ENCODE assay signal across 8 mouse cellular contexts in genomic region chr7:7277966-7278567, GRCm38 (mm10). TPM values are rescaled to one million over a fixed set of nuclear protein-coding genes. Genes with fewer than 3 reads are reported as not detected.
A peak's percentile ranks its signal among the peaks of the same experiment; 100 is the strongest.
DNase-seq lines count a peak whose midpoint lies in the region; ATAC-seq and TF ChIP-seq lines count a peak whose summit lies in the region.
"Not testable (repeated sequence)": the region's sequence is repeated elsewhere in the genome, so short reads cannot be mapped to it uniquely, and the experiment has no call there.

Gm45844 (minus strand) TSS chr7:7278289.

- not testable (repeated sequence) for DNase-seq in Patski (ENCODE audit: low read depth, low spot score)
- peak; percentile 81 to 89 for DNase-seq in gastrocnemius, adult 8-10 months (ENCODE audit: low spot score in 2 of 2)
- DNase-seq in induced T-regulatory cell, adult 2 months (ENCODE audit: low read depth): peak; percentile 81
- peak; percentile 94 to 96 for DNase-seq in left cerebral cortex, adult 9 months (ENCODE audit: low spot score in 2 of 2)
- peak; percentile 94 for DNase-seq in right cerebral cortex, adult 2 months (ENCODE audit: low spot score in 2 of 2)
- DNase-seq in urinary bladder, postnatal 10 days (ENCODE audit: low spot score): peak; percentile 49

- peak within 1 kb of the TSS; percentile 88 for H3K4me3 ChIP-seq in megakaryocyte, embryonic 14.5 days (replicated peaks)

- not testable (repeated sequence) for H3K36me3 ChIP-seq in megakaryocyte, embryonic 14.5 days (replicated peaks; ENCODE audit: low read length)

- peak; percentile 99 for ATAC-seq in Patski
- peak; percentile 96 for ATAC-seq in common myeloid progenitor, adult 5-6 weeks (replicated peaks; ENCODE audit: low read depth, poor library complexity, severe bottlenecking)

- H3K9me3 ChIP-seq in megakaryocyte, embryonic 14.5 days: not testable (repeated sequence)

- CTCF ChIA-PET in Patski (lab: Charles Lee): not testable (repeated sequence)

- not testable (repeated sequence) for H3K27me3 ChIP-seq in Patski; megakaryocyte, embryonic 14.5 days (replicated peaks)

- TF ChIP-seq CTCF in Patski (IDR thresholded peaks at IDR 0.05): peak; percentile 21

- in situ Hi-C loops in Patski (cut with MboI; ENCODE audit: low pct_unique_long_range_greater_than_20kb): loop anchor here (25.0 kb wide), 3 partner anchors 141 to 616 kb away; partner anchors contain the start of gene Zfp773

- peaks cover 18% of the 10 kb centered on the region for H3K4me1 ChIP-seq in megakaryocyte, embryonic 14.5 days

- POLR2A ChIA-PET in Patski (lab: Charles Lee): not testable (repeated sequence)

RNA-seq across cellular contexts. Expression of gene Gm45844, which starts in this region (rescaled TPM):
- polyA plus RNA-seq in Patski (2021): 0.08 TPM
- total RNA-seq in common myeloid progenitor, adult 5-6 weeks (2017): 1.4 and 1.9 TPM in 2 replicates
- 1 to 10 TPM in 2 of 4 experiments, under 1 TPM in 2; 0.43 to 2.9 (median 1.9) TPM for total RNA-seq in gastrocnemius, adult 8-10 months (2022)
- 0.07 TPM in 1 of 2 replicates, not detected in the other for polyA plus RNA-seq in megakaryocyte, embryonic 14.5 days (2012; ENCODE audit: insufficient read depth, low replicate concordance)

Comparison
In these comparisons a context has a peak if more than half of its experiments do, and no peak if none do; other contexts are left out.
1. Peak in ATAC-seq in Patski; RNA of the gene not detected or under 1 TPM.